Comparison of ENCODE assay signal across 9 mouse cellular contexts in genomic region chr10:8866062-8866642, GRCm38 (mm10). TPM values are rescaled to one million over a fixed set of nuclear protein-coding genes. Genes with fewer than 3 reads are reported as not detected.
DNase-seq lines count a peak whose midpoint lies in the region; ATAC-seq and TF ChIP-seq lines count a peak whose summit lies in the region.
"Had no signal": no experiment of that assay in that cellular context is flagged by ENCODE, and none has a peak within 500 bp of the region (broad histone marks: within the 10 kb centered on the region; RNA-seq: fewer than 3 reads in every experiment).

No protein-coding gene starts in this region.

- no peaks in the 10 kb centered on the region for H3K4me1 ChIP-seq in hindbrain, postnatal 0 days (ENCODE audit: insufficient read depth, low read length)
- no peaks in the 10 kb centered on the region for H3K4me1 ChIP-seq in liver, embryonic 13.5 days (replicated peaks)
- no peaks in the 10 kb centered on the region for H3K4me1 ChIP-seq in forebrain, embryonic 16.5 days (replicated peaks; ENCODE audit: control insufficient read depth, insufficient read depth, low read length)

- H3K27me3 ChIP-seq in hindbrain, postnatal 0 days (ENCODE audit: insufficient read depth, low read length) = no peaks in the 10 kb centered on the region
- H3K27me3 ChIP-seq in liver, embryonic 13.5 days = no peaks in the 10 kb centered on the region
- H3K27me3 ChIP-seq in forebrain, embryonic 16.5 days (replicated peaks; ENCODE audit: control insufficient read depth, insufficient read depth, low read length) = no peaks in the 10 kb centered on the region

- 79% methylated on average over 4 of the region's 4 CpGs for WGBS in hindbrain, postnatal 0 days
- 54% methylated on average over 4 of the region's 4 CpGs for WGBS in liver, embryonic 13.5 days (ENCODE audit: insufficient replicate concordance)
- WGBS in forebrain, embryonic 16.5 days = 86% methylated on average over 4 of the region's 4 CpGs

- no peak overlapping the region for H3K27ac ChIP-seq in hindbrain, postnatal 0 days
- no peak overlapping the region for H3K27ac ChIP-seq in liver, embryonic 13.5 days
- H3K27ac ChIP-seq in forebrain, embryonic 16.5 days (ENCODE audit: low read length) = no peak overlapping the region

- TF ChIP-seq CTCF in hindbrain, postnatal 0 days (IDR thresholded peaks at IDR 0.05; ENCODE audit: low read depth) = no peak

- H3K4me3 ChIP-seq in hindbrain, postnatal 0 days (ENCODE audit: low read length) = no peak overlapping the region
- no peak overlapping the region for H3K4me3 ChIP-seq in liver, embryonic 13.5 days (replicated peaks)
- H3K4me3 ChIP-seq in forebrain, embryonic 16.5 days (replicated peaks; ENCODE audit: low read length) = no peak overlapping the region
- H3K4me3 ChIP-seq: myocyte had no signal

- H3K9ac ChIP-seq in hindbrain, postnatal 0 days (replicated peaks; ENCODE audit: low read length) = no peak overlapping the region
- no peak overlapping the region for H3K9ac ChIP-seq in liver, embryonic 13.5 days
- H3K9ac ChIP-seq in forebrain, embryonic 16.5 days (replicated peaks; ENCODE audit: low read depth, low read length) = no peak overlapping the region

- H3K4me2 ChIP-seq in hindbrain, postnatal 0 days (ENCODE audit: low read depth, low read length) = no peak overlapping the region
- no peak overlapping the region for H3K4me2 ChIP-seq in liver, embryonic 13.5 days
- H3K4me2 ChIP-seq in forebrain, embryonic 16.5 days (ENCODE audit: low read length) = no peak overlapping the region

- H3K9me3 ChIP-seq in hindbrain, postnatal 0 days (ENCODE audit: low read length) = no peaks in the 10 kb centered on the region
- H3K9me3 ChIP-seq in liver, embryonic 13.5 days (replicated peaks) = no peaks in the 10 kb centered on the region
- no peaks in the 10 kb centered on the region for H3K9me3 ChIP-seq in forebrain, embryonic 16.5 days (ENCODE audit: control insufficient read depth, low read length)

- DNase-seq in adrenal gland, adult 2 months = peak; percentile 69
- DNase-seq in gastrocnemius, adult 18-20 months (ENCODE audit: low spot score) = peak; percentile 79
- DNase-seq in hindbrain, postnatal 0 days (ENCODE audit: low spot score) = no peak
- DNase-seq in liver, embryonic 13.5 days = no peak
- no peak for DNase-seq in layer of hippocampus, postnatal 10 days (ENCODE audit: low spot score in 2 of 2)
- DNase-seq in ovary, postnatal 10 days (ENCODE audit: low spot score) = no peak
- no peak for DNase-seq in thymus, postnatal 0 days (ENCODE audit: low spot score)

- H3K36me3 ChIP-seq in hindbrain, postnatal 0 days (ENCODE audit: insufficient read depth, low read length) = no peaks in the 10 kb centered on the region
- no peaks in the 10 kb centered on the region for H3K36me3 ChIP-seq in liver, embryonic 13.5 days
- H3K36me3 ChIP-seq in forebrain, embryonic 16.5 days (ENCODE audit: control insufficient read depth, insufficient read depth) = no peaks in the 10 kb centered on the region

- peak; percentile 29; the same call in 1 of the 2 replicates for ATAC-seq in hindbrain, postnatal 0 days
- ATAC-seq in liver, embryonic 13.5 days (ENCODE audit: low read depth) = peak; percentile 36; the same call in 1 of the 2 replicates
- ATAC-seq in forebrain, embryonic 16.5 days = no peak

RNA-seq across cellular contexts. Expression of gene Sash1, which starts 19.7 kb away (rescaled TPM):
- 10 to 100 TPM; 25.1 to 36.0 TPM for total RNA-seq in adrenal gland, adult 2 months (2021)
- polyA plus RNA-seq in adrenal gland, adult 2 months (2012; rRNA removed) = 13.7 and 25.0 TPM in 2 replicates
- 10 to 100 TPM; 12.3 to 15.8 TPM for total RNA-seq in gastrocnemius, adult 18-20 months (2021)
- 50.8 and 60.0 TPM in 2 replicates for total RNA-seq in hindbrain, postnatal 0 days (2014; rRNA removed)
- 7.2 and 7.4 TPM in 2 replicates for polyA plus RNA-seq in hindbrain, postnatal 0 days (2015; fragmentation: Nextera tagmentation; extraction: Ambion mirVana)
- 0.51 and 0.77 TPM in 2 replicates for polyA plus RNA-seq in liver, embryonic 13.5 days (2015; fragmentation: Nextera tagmentation; extraction: Ambion mirVana)
- 100 to 1,000 TPM in 1 of 2 experiments, 10 to 100 TPM in 1; 92.0 to 101 TPM for total RNA-seq in layer of hippocampus, postnatal 10 days (2021)
- polyA plus RNA-seq in forebrain, embryonic 16.5 days (2015; fragmentation: Nextera tagmentation; extraction: Ambion mirVana) = 1.3 TPM in 2 replicates
- polyA plus RNA-seq in thymus, postnatal 0 days (2015; fragmentation: Nextera tagmentation; extraction: Ambion mirVana) = 1.2 and 1.5 TPM in 2 replicates

Comparison
In these comparisons a context has a peak if more than half of its experiments do, and no peak if none do; other contexts are left out.
1. DNase-seq: peak in adrenal gland, adult 2 months (single experiment) and gastrocnemius, adult 18-20 months (single experiment); none in hindbrain, postnatal 0 days (single experiment), liver, embryonic 13.5 days (single experiment), layer of hippocampus, postnatal 10 days (0 of 2), ovary, postnatal 10 days (single experiment) and thymus, postnatal 0 days (single experiment).